Mouse (Mus musculus): ENCODE results near the gene Gm12830.

Gene Gm12830

GRCm38 (mm10) chr4:114844600-114844999 is 23.1 kb downstream of the Gm12830 start:
- no peak for DNase-seq

- DNase-seq = no peak
Observed at GRCm38 (mm10) chr4:114845622-114846021, 24.1 kb downstream of the Gm12830 start.

- no peak for DNase-seq
Observed at GRCm38 (mm10) chr4:114846723-114847122, 25.2 kb downstream of the Gm12830 start.

- no peak for DNase-seq
Observed at GRCm38 (mm10) chr4:114853968-114854367, 32.4 kb downstream of the Gm12830 start.

DNA sequence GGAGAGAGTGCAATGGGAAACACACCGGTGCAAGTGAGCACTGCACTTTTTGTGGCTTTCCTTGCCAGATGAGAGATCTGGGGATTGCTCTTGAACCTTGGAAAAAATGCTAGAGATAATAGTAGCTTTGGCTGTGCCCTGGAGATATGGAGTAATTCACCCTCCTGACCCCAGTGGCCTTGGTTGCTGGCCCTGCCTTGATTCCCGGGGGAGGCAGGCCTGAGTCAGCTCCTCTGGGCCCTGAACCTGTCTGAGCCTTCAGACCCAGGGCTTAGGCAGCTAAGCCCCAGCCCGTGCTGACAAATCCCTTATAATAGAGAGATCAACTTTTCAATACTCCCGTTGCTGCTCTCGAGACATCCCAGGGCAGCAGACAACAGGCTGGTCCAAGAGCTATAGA is 36.9 kb downstream of the Gm12830 start:
- no peak for DNase-seq

DNA sequence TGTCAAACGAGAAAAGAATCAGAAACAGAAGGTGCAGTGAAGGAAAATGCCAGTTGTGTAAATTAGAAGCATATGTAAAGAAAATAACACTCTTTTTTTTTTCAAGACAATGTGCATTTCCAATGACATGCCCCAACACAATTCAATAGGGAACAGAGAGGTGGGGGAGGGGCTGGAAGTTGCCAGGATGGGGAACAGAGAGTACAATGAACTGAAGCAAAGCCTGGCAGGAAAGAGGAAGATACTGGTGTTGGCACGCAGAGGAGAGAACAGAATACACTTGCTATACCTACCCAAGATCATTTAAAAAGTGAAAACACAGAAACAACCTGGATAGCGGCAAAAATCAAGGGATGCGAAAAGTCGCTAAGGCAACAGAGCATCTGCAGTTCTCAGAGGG is 41.6 kb downstream of the Gm12830 start:
- DNase-seq = no peak

- peak; percentile 67 for DNase-seq
Observed at GRCm38 (mm10) chr4:114869765-114870490, 48.4 kb downstream of the Gm12830 start.

DNA sequence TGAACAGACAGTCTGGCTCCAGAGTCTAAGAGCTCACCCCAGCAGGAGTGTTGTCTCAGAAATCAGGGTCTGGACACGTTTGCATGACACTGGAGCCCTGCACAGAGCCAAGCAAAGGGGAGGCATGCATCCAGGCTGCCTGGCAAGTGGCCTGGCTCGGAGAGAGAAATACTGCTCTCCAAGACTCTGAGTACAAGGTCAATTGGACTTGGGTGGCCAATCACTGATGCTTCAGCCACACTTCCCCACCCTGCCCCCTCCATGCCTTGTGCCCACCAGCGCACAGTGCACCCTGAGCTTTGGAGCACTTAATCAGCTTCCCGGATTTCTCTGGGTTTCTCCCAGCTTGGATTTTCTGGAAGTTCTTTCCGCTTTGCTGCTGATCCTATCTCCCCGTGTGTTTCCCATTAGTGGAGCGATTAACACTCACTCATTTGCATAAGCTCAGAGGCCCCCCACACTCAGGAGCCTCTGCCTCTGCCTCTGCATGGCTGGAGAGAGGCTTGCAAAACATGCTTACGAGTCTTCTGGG is 55.0 kb downstream of the Gm12830 start:
- DNase-seq = no peak

- DNase-seq = no peak
Observed at GRCm38 (mm10) chr4:114882232-114882631, 60.7 kb downstream of the Gm12830 start.

DNA sequence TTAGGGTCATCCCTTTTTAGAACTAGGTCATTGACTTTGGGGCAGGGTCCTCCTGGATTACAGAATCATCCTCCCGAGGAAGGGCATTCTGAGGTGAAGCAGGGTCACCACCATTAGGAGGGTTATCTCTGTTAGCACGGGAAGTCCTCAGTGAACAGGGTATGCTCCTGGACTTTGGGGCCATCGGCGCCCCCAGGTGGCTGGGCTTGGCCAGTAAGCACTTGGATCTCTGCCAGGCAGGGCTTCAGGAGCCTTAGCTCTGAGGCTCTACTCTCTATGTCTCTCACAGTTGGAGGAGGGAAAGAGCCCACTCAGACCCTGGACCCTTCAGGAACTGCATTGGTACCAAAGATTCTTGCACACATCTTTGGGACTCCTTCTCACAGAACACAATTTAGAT is 76.3 kb downstream of the Gm12830 start:
- DNase-seq = peak; percentile 67

GRCm38 (mm10) chr4:114899885-114900284 is 78.4 kb downstream of the Gm12830 start:
- no peak for DNase-seq

GRCm38 (mm10) chr4:114900866-114901642 is 79.5 kb downstream of the Gm12830 start:
- no peak for DNase-seq

- DNase-seq = peak; percentile 43
Observed at GRCm38 (mm10) chr4:114901643-114902351, 80.3 kb downstream of the Gm12830 start.

DNA sequence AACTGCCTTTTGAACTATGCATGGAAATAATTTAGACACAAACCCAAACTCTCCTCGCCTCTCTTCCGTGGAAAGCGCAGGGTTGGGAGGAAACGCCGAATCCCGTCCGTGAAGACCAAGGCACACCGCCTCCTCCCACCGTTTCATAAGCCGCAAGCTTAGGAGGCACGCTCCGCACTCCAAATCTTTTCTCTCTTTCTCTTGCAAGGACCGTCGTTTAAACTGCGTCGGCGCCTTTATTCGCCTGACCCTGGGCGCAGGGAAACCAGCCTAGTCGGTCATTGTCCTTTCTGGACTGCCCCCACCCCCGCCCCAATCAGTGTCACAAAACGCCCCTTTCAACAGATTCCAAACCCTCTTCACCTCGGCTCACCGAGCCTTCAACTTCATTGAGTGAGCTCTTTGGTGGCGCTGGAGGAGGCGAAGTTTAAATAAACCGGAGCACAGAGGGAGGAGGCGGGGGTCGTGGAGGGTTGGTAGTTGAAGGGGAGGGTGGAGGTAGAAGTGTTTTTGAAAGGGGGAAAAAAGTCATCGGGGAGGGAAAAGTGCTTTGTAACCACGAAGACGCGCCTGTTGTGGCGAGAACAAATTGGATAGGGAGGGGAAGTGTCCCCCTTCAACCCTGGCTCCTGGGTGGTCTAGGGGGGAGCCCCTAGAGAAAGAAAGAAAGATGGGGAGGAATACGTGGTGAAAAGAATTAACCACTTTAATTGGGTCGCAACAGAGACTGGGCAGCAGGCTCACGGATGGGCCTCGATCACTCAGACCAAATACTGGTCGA is 81.3 kb downstream of the Gm12830 start:
- peak; percentile 33 for DNase-seq

GRCm38 (mm10) chr4:114903422-114903782 is 81.9 kb downstream of the Gm12830 start:
- DNase-seq = no peak

DNA sequence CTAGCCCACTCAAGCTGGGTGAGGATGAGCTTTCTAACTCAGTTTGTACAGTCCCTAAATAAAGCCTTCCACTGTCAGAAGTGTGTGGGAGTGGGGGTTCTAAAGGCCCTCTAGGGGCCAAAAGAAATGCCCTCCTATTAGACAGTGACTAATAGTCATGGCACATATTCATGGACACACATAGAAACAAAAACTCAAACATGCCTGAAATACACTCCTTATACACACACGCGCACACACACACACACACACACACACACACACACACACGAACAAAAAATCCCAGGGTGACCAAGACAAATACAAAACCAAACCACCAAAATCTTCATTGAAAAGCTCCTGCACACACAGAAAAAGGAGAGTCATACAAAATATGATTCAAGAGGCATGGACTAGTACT is 84.0 kb downstream of the Gm12830 start:
- DNase-seq = no peak
